Comparison of ENCODE assay signal across 9 mouse cellular contexts in the genomic region with DNA sequence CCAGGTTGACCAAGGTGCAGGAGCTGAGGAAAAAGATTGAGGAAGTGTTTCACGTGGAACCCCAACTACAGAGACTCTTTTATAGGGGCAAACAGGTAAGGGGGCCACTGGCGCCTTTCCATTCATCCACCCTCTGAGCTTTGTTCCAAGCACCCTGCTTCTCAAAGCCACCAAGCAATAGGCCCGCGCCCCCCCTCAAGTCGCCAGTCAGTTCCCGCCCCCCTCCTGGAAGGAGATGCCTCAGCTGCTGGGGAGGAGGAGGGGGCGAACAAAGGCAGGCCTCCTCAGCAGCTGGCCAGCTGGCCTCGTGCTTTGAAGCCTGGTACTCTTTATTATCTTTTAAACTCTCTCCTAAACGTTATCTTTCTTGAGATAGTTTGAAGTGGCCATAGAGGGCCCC. TPM values are rescaled to one million over a fixed set of nuclear protein-coding genes. Genes with fewer than 3 reads are reported as not detected.
DNase-seq lines count a peak whose midpoint lies in the region; ATAC-seq and TF ChIP-seq lines count a peak whose summit lies in the region.
"Had no signal": no experiment of that assay in that cellular context is flagged by ENCODE, and none has a peak within 500 bp of the region (broad histone marks: within the 10 kb centered on the region; RNA-seq: fewer than 3 reads in every experiment).

No protein-coding gene starts in this region.

- H3K27me3 ChIP-seq in heart, embryonic 14.5 days (ENCODE audit: control insufficient read depth, insufficient read depth, low read length): no peaks in the 10 kb centered on the region
- no peaks in the 10 kb centered on the region for H3K27me3 ChIP-seq in E14TG2a.4 (ENCODE audit: insufficient read depth, low read length)
- H3K27me3 ChIP-seq in forebrain, embryonic 15.5 days: no peaks in the 10 kb centered on the region
- no peaks in the 10 kb centered on the region for H3K27me3 ChIP-seq in liver, embryonic 14.5 days (ENCODE audit: control insufficient read depth, insufficient read depth, low read length)

- no peak for TF ChIP-seq CTCF in E14TG2a.4 (conservative IDR thresholded peaks at IDR 0.05; ENCODE audit: low read length)
- TF ChIP-seq CTCF in liver, embryonic 14.5 days (IDR thresholded peaks at IDR 0.05; ENCODE audit: low read depth): no peak

- no peak overlapping the region for H3K27ac ChIP-seq in heart, embryonic 14.5 days (replicated peaks in 1 of 2; ENCODE audit: control insufficient read depth in 1 of 2, insufficient read depth in 1 of 2, low read depth in 2 of 2, low read length in 2 of 2)
- H3K27ac ChIP-seq in forebrain, embryonic 15.5 days (replicated peaks): no peak overlapping the region
- H3K27ac ChIP-seq in liver, embryonic 14.5 days: no peak overlapping the region

- H3K36me3 ChIP-seq in heart, embryonic 14.5 days (ENCODE audit: control insufficient read depth, insufficient read depth, low read length): peaks cover 51% of the 10 kb centered on the region
- H3K36me3 ChIP-seq in E14TG2a.4 (ENCODE audit: insufficient read depth, low read length): peaks cover 56% of the 10 kb centered on the region
- no peaks in the 10 kb centered on the region for H3K36me3 ChIP-seq in forebrain, embryonic 15.5 days
- peaks cover 54% of the 10 kb centered on the region for H3K36me3 ChIP-seq in liver, embryonic 14.5 days (replicated peaks; ENCODE audit: control insufficient read depth, insufficient read depth, low read depth)

- DNase-seq in heart, postnatal 4 days: no peak
- DNase-seq in liver, embryonic 14.5 days (ENCODE audit: low read depth in 3 of 3, low spot score in 3 of 3): no peak
- no peak for DNase-seq in MN1 (ENCODE audit: low spot score)
- DNase-seq: kidney, adult 11 months had no signal

- H3K4me3 ChIP-seq in heart, embryonic 14.5 days (ENCODE audit: control insufficient read depth in 1 of 2, insufficient read depth in 1 of 2, low read depth in 1 of 2, low read length in 2 of 2): peak overlapping the region; percentile 57 to 68; a peak in 3 of 4 replicates
- H3K4me3 ChIP-seq in E14TG2a.4 (replicated peaks; ENCODE audit: low read length): peak overlapping the region; percentile 94
- H3K4me3 ChIP-seq in forebrain, embryonic 15.5 days: peak overlapping the region; percentile 70
- peak overlapping the region; percentile 80 to 88 for H3K4me3 ChIP-seq in liver, embryonic 14.5 days (ENCODE audit: insufficient read depth in 1 of 2, low read depth in 2 of 2, low read length in 2 of 2)

- ATAC-seq in heart, embryonic 14.5 days (ENCODE audit: insufficient number of reproducible peaks, insufficient read depth, low FRiP score, low read depth): no peak
- ATAC-seq in forebrain, embryonic 15.5 days (replicated peaks): no peak
- ATAC-seq in liver, embryonic 14.5 days (ENCODE audit: insufficient read depth): no peak
- no peak for ATAC-seq in megakaryocyte-erythroid progenitor cell, adult 5-6 weeks (replicated peaks; ENCODE audit: low FRiP score, low TSS enrichment, poor library complexity, severe bottlenecking)
- no peak for ATAC-seq in cerebellum, adult (ENCODE audit: insufficient number of reproducible peaks, low FRiP score, low TSS enrichment)

- H3K9ac ChIP-seq in heart, embryonic 14.5 days (ENCODE audit: low read length): peak overlapping the region; percentile 84
- H3K9ac ChIP-seq in forebrain, embryonic 15.5 days (replicated peaks): peak overlapping the region; percentile 50; the same call in 1 of the 2 replicates
- peak overlapping the region; percentile 63 for H3K9ac ChIP-seq in liver, embryonic 14.5 days (replicated peaks)

- no peak for TF ChIP-seq EP300 in liver, embryonic 14.5 days (IDR thresholded peaks at IDR 0.05; ENCODE audit: low read depth)

- H3K9me3 ChIP-seq in heart, embryonic 14.5 days (ENCODE audit: control insufficient read depth, low read length): no peaks in the 10 kb centered on the region
- no peaks in the 10 kb centered on the region for H3K9me3 ChIP-seq in E14TG2a.4 (ENCODE audit: low read length)
- no peaks in the 10 kb centered on the region for H3K9me3 ChIP-seq in forebrain, embryonic 15.5 days
- H3K9me3 ChIP-seq in liver, embryonic 14.5 days (ENCODE audit: control insufficient read depth, low read length): no peaks in the 10 kb centered on the region

- peaks cover 16 to 29% of the 10 kb centered on the region in 2 experiments for H3K4me1 ChIP-seq in heart, embryonic 14.5 days (ENCODE audit: control insufficient read depth in 2 of 2, insufficient read depth in 2 of 2, low read length in 2 of 2)
- peaks cover 78% of the 10 kb centered on the region for H3K4me1 ChIP-seq in E14TG2a.4 (replicated peaks; ENCODE audit: low read depth, low read length)
- H3K4me1 ChIP-seq in forebrain, embryonic 15.5 days: peaks cover 29% of the 10 kb centered on the region
- H3K4me1 ChIP-seq in liver, embryonic 14.5 days (replicated peaks; ENCODE audit: control insufficient read depth in 2 of 2, insufficient read depth in 2 of 2, low read length in 1 of 2): peaks cover 16 to 26% of the 10 kb centered on the region in 2 experiments

- peak overlapping the region; percentile 99 for H3K4me2 ChIP-seq in heart, embryonic 14.5 days (ENCODE audit: low read length)
- peak overlapping the region; percentile 95 for H3K4me2 ChIP-seq in forebrain, embryonic 15.5 days (replicated peaks)
- H3K4me2 ChIP-seq in liver, embryonic 14.5 days (ENCODE audit: low read depth): peak overlapping the region; percentile 88

- 41% methylated on average over 9 of the region's 9 CpGs for WGBS in heart, embryonic 14.5 days
- 17% methylated on average over 9 of the region's 9 CpGs for WGBS in forebrain, embryonic 15.5 days
- 49% methylated on average over 9 of the region's 9 CpGs for WGBS in liver, embryonic 14.5 days (ENCODE audit: insufficient replicate concordance)

RNA-seq across cellular contexts. Expression of a gene that starts 2.0 kb away (rescaled TPM):
- polyA plus RNA-seq in heart, embryonic 14.5 days (2014; fragmentation: Nextera tagmentation; extraction: Ambion mirVana): 42.8 and 44.6 TPM in 2 replicates
- 10 to 100 TPM; 71.8 to 76.7 TPM for total RNA-seq in heart, postnatal 4 days (2021)
- polyA plus RNA-seq in forebrain, embryonic 15.5 days (2015; fragmentation: Nextera tagmentation; extraction: Ambion mirVana): 55.6 and 65.1 TPM in 2 replicates
- polyA plus RNA-seq in liver, embryonic 14.5 days (2012; rRNA removed): 72.6 and 86.2 TPM in 2 replicates
- polyA plus RNA-seq in liver, embryonic 14.5 days (2014; fragmentation: Nextera tagmentation; extraction: Ambion mirVana): 76.0 and 90.8 TPM in 2 replicates
- total RNA-seq in megakaryocyte-erythroid progenitor cell, adult 5-6 weeks (2014; fragmentation: Nextera tagmentation): 151 and 161 TPM in 2 replicates
- total RNA-seq in megakaryocyte-erythroid progenitor cell, adult 5-6 weeks (2017): 150 and 161 TPM in 2 replicates

RNA-seq across cellular contexts. Expression of a gene that starts 5.1 kb away (rescaled TPM):
- not detected in 2 replicates for polyA plus RNA-seq in heart, embryonic 14.5 days (2014; fragmentation: Nextera tagmentation; extraction: Ambion mirVana)
- total RNA-seq in heart, postnatal 4 days (2021): not detected
- not detected in 2 replicates for polyA plus RNA-seq in forebrain, embryonic 15.5 days (2015; fragmentation: Nextera tagmentation; extraction: Ambion mirVana)
- polyA plus RNA-seq in liver, embryonic 14.5 days (2012; rRNA removed): not detected in 2 replicates
- not detected in 2 replicates for polyA plus RNA-seq in liver, embryonic 14.5 days (2014; fragmentation: Nextera tagmentation; extraction: Ambion mirVana)
- not detected in 2 replicates for total RNA-seq in megakaryocyte-erythroid progenitor cell, adult 5-6 weeks (2014; fragmentation: Nextera tagmentation)
- not detected in 2 replicates for total RNA-seq in megakaryocyte-erythroid progenitor cell, adult 5-6 weeks (2017)

RNA-seq across cellular contexts. Expression of a gene that starts 12.5 kb away (rescaled TPM):
- 66.4 and 70.9 TPM in 2 replicates for polyA plus RNA-seq in heart, embryonic 14.5 days (2014; fragmentation: Nextera tagmentation; extraction: Ambion mirVana)
- total RNA-seq in heart, postnatal 4 days (2021): 10 to 100 TPM; 56.3 to 65.7 TPM
- polyA plus RNA-seq in forebrain, embryonic 15.5 days (2015; fragmentation: Nextera tagmentation; extraction: Ambion mirVana): 10.9 and 13.6 TPM in 2 replicates
- polyA plus RNA-seq in liver, embryonic 14.5 days (2012; rRNA removed): 7.4 and 9.2 TPM in 2 replicates
- polyA plus RNA-seq in liver, embryonic 14.5 days (2014; fragmentation: Nextera tagmentation; extraction: Ambion mirVana): 24.2 and 27.2 TPM in 2 replicates
- total RNA-seq in megakaryocyte-erythroid progenitor cell, adult 5-6 weeks (2014; fragmentation: Nextera tagmentation): 4.8 and 6.8 TPM in 2 replicates
- total RNA-seq in megakaryocyte-erythroid progenitor cell, adult 5-6 weeks (2017): 3.7 and 6.1 TPM in 2 replicates

RNA-seq across cellular contexts. Expression of a gene that starts 20.7 kb away (rescaled TPM):
- 24.1 and 24.4 TPM in 2 replicates for polyA plus RNA-seq in heart, embryonic 14.5 days (2014; fragmentation: Nextera tagmentation; extraction: Ambion mirVana)
- total RNA-seq in heart, postnatal 4 days (2021): 10 to 100 TPM; 38.9 to 40.5 TPM
- polyA plus RNA-seq in forebrain, embryonic 15.5 days (2015; fragmentation: Nextera tagmentation; extraction: Ambion mirVana): 81.2 and 81.5 TPM in 2 replicates
- 4.2 and 4.6 TPM in 2 replicates for polyA plus RNA-seq in liver, embryonic 14.5 days (2012; rRNA removed)
- 4.5 and 6.3 TPM in 2 replicates for polyA plus RNA-seq in liver, embryonic 14.5 days (2014; fragmentation: Nextera tagmentation; extraction: Ambion mirVana)
- total RNA-seq in megakaryocyte-erythroid progenitor cell, adult 5-6 weeks (2014; fragmentation: Nextera tagmentation): 16.0 and 17.3 TPM in 2 replicates
- total RNA-seq in megakaryocyte-erythroid progenitor cell, adult 5-6 weeks (2017): 11.0 and 14.3 TPM in 2 replicates

RNA-seq across cellular contexts. Expression of a gene that starts 28.6 kb away (rescaled TPM):
- 9.2 and 9.3 TPM in 2 replicates for polyA plus RNA-seq in heart, embryonic 14.5 days (2014; fragmentation: Nextera tagmentation; extraction: Ambion mirVana)
- 10 to 100 TPM; 10.3 to 10.8 TPM for total RNA-seq in heart, postnatal 4 days (2021)
- polyA plus RNA-seq in forebrain, embryonic 15.5 days (2015; fragmentation: Nextera tagmentation; extraction: Ambion mirVana): 1.3 and 1.7 TPM in 2 replicates
- 4.9 and 6.8 TPM in 2 replicates for polyA plus RNA-seq in liver, embryonic 14.5 days (2012; rRNA removed)
- 3.4 and 3.8 TPM in 2 replicates for polyA plus RNA-seq in liver, embryonic 14.5 days (2014; fragmentation: Nextera tagmentation; extraction: Ambion mirVana)
- total RNA-seq in megakaryocyte-erythroid progenitor cell, adult 5-6 weeks (2014; fragmentation: Nextera tagmentation): 5.8 and 8.4 TPM in 2 replicates
- total RNA-seq in megakaryocyte-erythroid progenitor cell, adult 5-6 weeks (2017): 2.2 and 3.2 TPM in 2 replicates
